Mouse (Mus musculus) layer of hippocampus, adult 18-20 months (tissue): ENCODE results near the gene Rere. TPM values are rescaled to one million over a fixed set of nuclear protein-coding genes. Genes with fewer than 3 reads are reported as not detected.

Experiments
- DNase-seq, 2 experiments: peaks; one replicate each; pipeline ENCODE4 v3.0.0; 2022; ENCODE audit warnings: low spot score in 2 of 2
- total RNA-seq, 2 experiments: library from RNA; stranded (reverse); gene quantifications; 2 replicates each; pipeline ENCODE4 v1.2.3; 2021

Rere gene
- total RNA-seq, 2 experiments from 2014 or later: 128 to 139 TPM

DNA sequence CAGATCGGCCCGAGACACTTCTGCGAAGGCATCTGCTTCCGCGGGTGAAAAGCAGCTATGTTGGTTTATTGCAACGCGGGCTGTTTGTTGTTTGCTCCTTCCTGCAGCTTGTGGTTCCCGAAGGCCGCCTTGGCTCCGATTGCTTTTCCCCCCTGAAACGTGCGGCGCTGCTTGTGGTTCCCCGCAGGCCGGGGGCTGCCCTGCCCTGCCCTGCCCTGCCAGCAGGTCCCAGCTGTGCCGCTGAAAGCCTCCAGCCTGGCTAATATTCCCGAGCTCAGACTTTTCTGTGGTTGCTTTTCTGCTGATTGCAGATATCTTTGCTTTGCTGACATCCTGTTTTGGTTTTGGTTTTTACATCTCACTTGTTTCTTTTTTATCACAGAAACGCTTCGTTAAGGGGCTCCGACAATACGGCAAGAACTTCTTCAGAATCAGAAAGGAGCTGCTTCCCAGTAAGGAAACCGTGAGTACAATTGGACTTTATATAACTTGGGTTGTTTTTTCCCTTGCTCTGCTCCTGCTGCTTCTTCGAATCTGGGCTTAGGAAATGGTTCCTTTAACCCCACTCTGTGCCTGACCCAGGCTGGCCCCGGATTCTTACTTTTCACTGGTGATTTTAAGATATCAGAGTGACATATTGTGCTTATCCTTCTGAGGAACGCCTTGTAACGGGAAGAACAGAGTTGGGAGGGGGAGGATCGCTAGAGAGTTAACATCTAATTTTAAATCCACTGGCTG, 288.6 kb downstream of the Rere start:
- DNase-seq: peak in 1 of 2 experiments; percentile 68

GRCm38 (mm10) chr4:150570793-150571192, 289.3 kb downstream of the Rere start:
- DNase-seq: no peak

DNA sequence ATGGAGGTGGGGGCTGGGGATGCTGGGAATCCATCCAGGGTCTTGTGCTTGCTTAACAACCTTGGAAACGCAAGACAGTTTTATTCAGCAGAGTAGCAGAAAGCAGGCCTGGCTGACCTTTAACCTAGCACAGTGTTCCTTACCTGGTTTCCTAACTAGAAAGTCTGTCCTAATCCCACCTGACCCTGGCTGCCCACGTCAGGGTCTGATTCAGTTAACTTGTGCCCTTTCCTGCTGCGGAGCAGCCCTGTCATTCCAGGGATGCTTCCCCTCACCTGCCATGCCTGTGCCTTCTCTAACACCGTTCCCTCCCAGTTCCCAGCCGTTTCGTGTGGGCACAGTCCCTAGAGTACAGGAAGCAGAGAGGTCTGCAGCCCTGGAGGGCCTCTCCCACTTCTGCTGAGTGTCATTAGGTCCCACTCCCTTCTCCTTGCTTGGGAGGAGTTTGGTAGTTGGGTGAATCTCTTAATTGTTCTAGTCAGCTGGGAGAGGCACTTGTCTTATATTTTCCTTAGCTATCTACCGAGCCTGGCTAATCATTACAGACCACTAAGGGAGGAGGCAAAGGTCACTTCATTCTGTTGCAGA, 290.8 kb downstream of the Rere start:
- DNase-seq: no peak

GRCm38 (mm10) chr4:150572938-150573337, 291.5 kb downstream of the Rere start:
- DNase-seq: no peak

- DNase-seq: no peak
These were observed 294.1 kb downstream of the Rere start for GRCm38 (mm10) chr4:150575363-150576092.

DNA sequence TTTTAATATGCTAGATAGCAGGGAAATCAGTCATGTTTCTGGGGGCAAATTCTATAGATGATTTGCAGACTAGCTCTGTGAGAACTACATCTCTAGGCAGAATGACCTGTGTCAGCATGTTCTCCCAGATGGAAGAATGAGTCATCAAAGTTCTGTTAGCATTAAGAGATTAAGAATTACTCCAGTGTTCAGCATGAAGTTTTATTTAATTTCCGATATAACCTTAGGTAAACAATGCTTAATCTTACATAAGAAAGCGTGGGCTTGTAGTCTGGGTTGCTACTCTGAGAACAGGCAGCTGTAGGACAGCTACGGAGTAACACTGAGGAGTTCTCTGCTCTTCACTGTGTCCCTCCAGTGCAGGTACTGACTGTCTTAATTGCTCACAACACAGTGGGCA, 294.9 kb downstream of the Rere start:
- DNase-seq: no peak

GRCm38 (mm10) chr4:150578021-150578420, 296.6 kb downstream of the Rere start:
- no peak for DNase-seq

- no peak for DNase-seq
These were observed 300.7 kb downstream of the Rere start for GRCm38 (mm10) chr4:150581931-150582723.

DNA sequence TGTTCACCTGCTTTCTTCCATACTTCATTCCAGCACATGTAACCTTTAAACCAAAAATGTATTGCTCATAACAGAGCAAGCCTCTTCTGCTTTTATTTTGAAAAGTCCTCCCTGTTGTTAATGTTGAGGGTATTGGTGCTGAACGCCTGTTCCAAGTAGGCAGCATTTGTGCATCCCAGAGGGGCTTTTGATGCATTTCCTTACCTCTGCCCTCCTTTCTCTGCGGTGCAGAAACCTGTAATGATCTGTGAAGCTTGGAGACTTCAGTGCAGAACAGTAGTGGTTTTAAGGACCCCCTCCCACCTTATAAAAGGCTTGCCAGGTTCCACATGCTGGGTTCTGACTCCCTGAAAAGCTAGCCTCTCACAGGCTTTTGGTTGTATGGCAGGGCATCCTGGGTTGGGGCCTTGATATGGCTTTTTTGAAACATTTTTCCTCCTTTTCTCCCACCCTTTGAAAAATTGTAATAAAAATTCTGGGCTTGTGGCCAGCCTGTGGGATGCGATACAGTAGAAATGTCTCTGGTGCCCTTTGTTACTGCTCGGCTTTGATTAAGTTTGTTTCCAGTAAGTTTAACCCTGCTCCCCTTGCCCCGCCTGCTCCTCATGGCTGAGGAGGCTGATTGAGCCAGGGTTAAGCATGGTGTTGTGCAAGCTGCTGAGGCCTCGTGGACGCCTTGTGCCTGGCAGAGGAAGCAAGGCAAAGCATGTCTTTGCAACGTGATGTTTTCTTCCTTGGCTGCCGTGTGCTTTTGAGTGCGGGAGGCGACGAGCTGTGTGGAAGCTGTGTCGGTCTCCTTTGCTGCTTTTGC, 301.7 kb downstream of the Rere start:
- DNase-seq: peak; percentile 52 to 71

DNA sequence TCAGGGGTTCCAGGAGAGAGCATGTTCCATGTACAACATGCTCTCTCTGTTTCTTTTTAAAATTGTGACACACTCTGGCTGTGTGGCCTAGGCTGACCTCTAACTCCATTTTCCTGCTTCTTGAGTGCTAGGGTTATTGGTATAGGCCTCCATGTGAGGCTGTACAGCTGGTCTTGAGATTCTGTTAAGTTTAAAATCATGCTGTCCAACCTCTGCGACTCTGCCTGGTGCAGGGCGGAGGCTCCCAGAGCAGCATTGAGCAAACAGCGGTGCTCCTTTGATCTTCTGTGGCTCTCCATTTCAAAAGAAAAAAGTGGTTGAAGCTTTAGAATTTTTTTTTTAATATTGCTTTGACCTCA, 302.3 kb downstream of the Rere start:
- DNase-seq: no peak

GRCm38 (mm10) chr4:150585800-150586199, 304.4 kb downstream of the Rere start:
- no peak for DNase-seq

DNA sequence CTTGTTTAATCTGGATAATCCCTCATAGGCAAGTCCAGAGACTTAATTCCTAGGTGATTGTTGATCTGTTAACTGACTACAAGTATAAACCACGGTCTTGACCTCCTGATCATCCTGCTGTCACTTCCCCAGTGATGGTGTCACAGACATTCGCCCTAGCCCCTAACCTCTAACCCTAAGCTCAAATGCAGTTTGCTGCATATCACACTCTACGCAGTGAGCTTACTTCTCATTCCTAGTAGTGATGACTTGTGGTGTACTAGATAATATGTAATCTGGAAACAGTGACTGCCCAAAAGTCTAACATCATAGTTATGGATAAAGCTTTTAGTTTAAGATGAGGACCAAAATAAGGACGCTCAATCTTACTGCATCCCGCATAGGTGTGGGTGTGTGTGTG, 304.8 kb downstream of the Rere start:
- DNase-seq: no peak

- no peak for DNase-seq
These were observed 306.3 kb downstream of the Rere start for GRCm38 (mm10) chr4:150587597-150588299.

GRCm38 (mm10) chr4:150588300-150588621, 306.8 kb downstream of the Rere start:
- DNase-seq: no peak

DNA sequence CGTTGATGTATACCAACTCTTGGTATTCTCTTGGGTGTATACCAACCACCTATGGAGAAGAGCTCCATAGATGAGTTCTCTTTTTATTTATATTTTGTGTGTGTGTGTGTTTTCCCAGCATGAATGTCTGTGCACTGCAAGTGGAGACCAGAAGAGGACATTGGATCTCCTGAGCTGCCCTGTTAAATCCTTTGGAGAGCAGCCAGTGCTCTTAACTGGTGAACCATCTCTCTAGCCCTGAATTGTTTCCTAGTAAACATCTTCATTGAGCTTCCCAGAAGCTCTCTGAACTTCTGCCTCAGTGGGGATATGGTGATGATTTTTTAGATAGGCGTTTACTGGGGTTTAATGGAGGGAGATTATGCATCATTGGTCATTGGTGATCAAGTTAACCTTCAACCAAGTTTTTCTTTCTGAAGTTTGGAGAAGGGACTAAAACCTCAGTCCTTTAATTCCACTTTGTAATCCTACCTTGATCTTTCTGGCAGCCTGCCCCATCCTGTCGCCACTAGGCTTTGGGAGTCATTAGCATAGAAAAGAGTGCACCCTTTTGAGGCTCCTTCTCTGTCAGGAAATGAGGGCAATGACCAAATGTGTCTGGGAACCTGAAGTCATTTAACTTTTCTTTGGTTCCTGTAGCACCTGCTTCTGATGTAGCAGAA, 309.3 kb downstream of the Rere start:
- DNase-seq: no peak

DNA sequence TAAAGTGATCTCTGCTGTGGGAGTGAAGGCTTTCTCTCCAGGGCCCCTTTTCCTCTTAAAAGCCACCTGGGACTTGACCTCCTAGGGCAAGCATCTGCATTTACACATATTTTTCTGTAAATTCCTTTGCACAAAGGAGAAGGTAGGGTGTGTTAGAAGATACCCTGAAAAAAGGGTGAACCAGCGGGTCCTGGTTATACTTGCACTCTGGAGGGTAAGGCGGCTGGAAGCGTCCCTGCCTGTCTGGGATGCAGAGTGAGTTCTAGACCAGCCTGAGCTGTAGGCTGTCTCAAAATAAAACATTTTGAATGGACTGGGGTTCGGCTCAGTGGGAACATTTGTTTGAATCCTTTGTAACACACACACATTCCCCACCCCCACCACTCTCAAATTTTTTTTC, 310.2 kb downstream of the Rere start:
- DNase-seq: no peak

DNA sequence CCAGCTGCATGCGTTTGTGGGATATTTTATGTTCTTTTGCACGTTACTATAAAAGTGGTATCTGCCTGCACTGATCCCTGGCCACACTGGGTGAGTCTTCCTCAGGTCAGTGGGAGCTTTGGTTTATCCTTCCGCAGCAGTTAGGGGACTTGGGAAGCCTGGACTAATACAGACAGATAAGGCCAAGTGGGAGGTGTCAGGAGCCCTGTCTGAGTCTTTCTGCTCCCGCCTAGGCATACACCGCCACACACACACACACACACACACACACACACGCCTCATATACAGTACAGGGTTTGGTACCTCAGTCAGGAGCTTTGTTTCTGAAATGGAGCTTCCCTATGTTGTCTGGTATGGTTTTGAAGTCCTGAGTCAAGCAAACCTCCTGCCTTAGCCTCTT, 310.6 kb downstream of the Rere start:
- DNase-seq: no peak

DNA sequence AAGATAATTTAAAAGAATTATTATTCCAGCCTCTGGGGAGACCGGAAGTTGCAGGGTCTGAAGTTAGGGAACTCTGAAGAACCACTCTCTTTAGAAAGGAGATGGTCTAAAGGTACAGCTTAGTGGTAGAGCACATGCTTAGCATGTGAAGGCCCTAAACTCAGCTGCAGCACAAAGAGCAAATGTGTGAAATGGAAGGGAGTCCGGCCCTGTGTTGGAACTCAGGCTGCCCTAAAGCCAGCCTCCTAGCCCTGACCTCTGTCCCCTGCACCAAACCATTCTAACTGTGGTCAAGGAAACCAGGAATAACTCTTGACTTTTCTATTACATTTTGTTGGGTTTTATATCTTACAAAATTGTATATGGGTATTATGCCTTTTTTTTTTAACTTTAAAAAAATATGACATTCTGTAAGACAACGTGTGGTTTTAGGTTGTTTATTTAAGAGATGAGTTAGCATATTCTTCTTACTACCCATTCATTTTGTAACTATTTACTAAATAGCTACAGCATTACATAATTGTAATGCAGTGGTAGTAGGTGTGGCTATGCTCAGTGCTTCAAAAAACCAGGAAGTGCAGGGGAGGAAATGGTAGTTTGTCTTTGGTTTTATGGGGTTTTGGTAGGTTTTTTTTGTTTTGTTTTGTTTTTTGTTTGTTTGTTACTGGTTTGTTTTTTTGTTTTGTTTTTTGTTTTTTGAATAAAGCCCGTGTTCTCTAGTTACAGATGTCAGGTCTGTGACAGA, 312.2 kb downstream of the Rere start:
- no peak for DNase-seq

DNA sequence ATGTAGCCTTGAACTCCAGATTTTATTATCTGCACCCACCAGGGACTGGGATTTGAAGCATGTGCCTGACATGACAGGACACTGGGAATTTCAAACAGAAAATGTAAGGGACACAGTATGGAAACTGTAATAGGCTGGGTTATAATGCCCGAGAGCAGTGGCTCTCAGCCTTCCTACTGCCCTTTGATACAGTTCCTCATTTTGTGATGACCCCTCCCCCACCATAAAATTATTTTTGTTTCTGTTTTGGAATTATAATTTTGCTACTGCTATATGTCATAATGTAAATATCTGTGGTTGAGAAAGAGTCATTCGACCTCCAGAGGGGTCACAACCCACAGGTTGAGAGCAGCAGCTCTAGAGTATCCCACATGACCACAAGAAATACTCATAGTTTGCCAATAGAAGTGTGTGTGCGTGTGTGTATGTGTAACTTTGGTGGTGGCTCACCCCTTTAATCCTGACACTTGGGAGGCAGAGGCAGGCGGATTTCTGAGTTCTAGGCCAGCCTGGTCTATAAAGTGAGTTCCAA, 312.9 kb downstream of the Rere start:
- no peak for DNase-seq
